Mouse (Mus musculus) limb, embryonic 10.5 days (tissue): ENCODE measurements around the gene Arhgap27. TPM values are rescaled to one million over a fixed set of nuclear protein-coding genes. Genes with fewer than 3 reads are reported as not detected.

Experiments used
- DNase-seq: peaks from one replicate; pipeline ENCODE4 v3.0.0-alpha.2; 2017; ENCODE audit warnings: low spot score
- H3K27ac ChIP-seq: fragments of 300-500 bp; sonication (generic); 2 replicates; pipeline ENCODE4 v1.5.1; 2016; ENCODE audit warnings: mild to moderate bottlenecking
- H3K27me3 ChIP-seq: fragments of 300-500 bp; sonication (generic); 2 replicates; pipeline ENCODE4 v1.6.1; 2016; ENCODE audit warnings: low read depth, mild to moderate bottlenecking; ENCODE audit not compliant: poor library complexity, severe bottlenecking
- H3K36me3 ChIP-seq: fragments of 300-500 bp; sonication (generic); 2 replicates; pipeline ENCODE4 v1.6.1; 2016; ENCODE audit warnings: mild to moderate bottlenecking, moderate library complexity
- H3K4me1 ChIP-seq: fragments of 300-500 bp; sonication (generic); 2 replicates; pipeline ENCODE4 v1.6.1; 2016
- H3K4me3 ChIP-seq: fragments of 300-500 bp; sonication (generic); 2 replicates; pipeline ENCODE4 v1.5.1; 2016; ENCODE audit warnings: mild to moderate bottlenecking, moderate library complexity
- H3K9me3 ChIP-seq: fragments of 300-500 bp; sonication (generic); replicated peaks from 2 replicates; pipeline ENCODE4 v1.6.1; 2016; ENCODE audit warnings: mild to moderate bottlenecking
- WGBS: fragments of 180-500 bp; shearing (Covaris S2); methylation state at CpG from one replicate; pipeline ENCODE4 v1.1.7; 2016; 5-methylcytosine and 5-hydroxymethylcytosine counted together
- polyA plus RNA-seq: library from polyadenylated mRNA; unstranded; fragments of >200 nt; fragmentation: Nextera tagmentation; extraction: Ambion mirVana; gene quantifications from 2 replicates; pipeline ENCODE4 v1.2.1, GENCODE M21; 2016

Gene Arhgap27
- polyA plus RNA-seq, 1 experiment from 2014 or later = 8.2 TPM

- H3K36me3 ChIP-seq = peaks cover 40% of the 10 kb centered on the region
- no peaks in the 10 kb centered on the region for H3K9me3 ChIP-seq
- WGBS = 92% methylated on average over 4 of the region's 4 CpGs
- H3K27me3 ChIP-seq = no peaks in the 10 kb centered on the region
- no peak for DNase-seq
- no peak overlapping the region for H3K27ac ChIP-seq
- H3K4me3 ChIP-seq = no peak overlapping the region
- peaks cover 2% of the 10 kb centered on the region for H3K4me1 ChIP-seq
These were observed 36.5 kb upstream of the Arhgap27 start for GRCm38 (mm10) chr11:103399986-103400385.

GRCm38 (mm10) chr11:103399050-103399449 lies 35.6 kb upstream of the Arhgap27 start:
- no peak overlapping the region for H3K27ac ChIP-seq
- DNase-seq = no peak
- peaks cover 4% of the 10 kb centered on the region for H3K4me1 ChIP-seq
- peaks cover 47% of the 10 kb centered on the region for H3K36me3 ChIP-seq
- H3K9me3 ChIP-seq = no peaks in the 10 kb centered on the region
- 95% methylated on average over 3 of the region's 3 CpGs for WGBS
- H3K4me3 ChIP-seq = no peak overlapping the region
- H3K27me3 ChIP-seq = no peaks in the 10 kb centered on the region

DNA sequence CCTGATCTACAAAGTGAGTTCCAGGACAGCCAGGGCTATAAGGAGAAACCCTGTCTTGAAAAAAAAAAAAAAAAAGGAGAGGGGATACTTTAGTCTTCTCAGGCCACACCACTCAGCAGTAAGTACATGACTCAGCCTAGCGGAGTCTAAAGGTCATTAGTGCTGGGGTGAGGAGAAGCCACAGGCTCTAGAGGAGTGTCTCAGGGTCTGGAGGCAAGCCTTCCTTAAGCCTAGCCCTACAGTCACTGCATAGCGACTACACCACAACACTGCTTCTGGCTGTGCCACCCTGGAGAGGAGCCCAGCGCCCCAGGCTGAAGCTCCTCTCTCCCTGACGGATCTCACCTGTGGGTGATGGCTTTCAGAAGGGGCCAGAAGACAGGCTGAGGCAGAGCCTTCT lies 33.2 kb upstream of the Arhgap27 start:
- Histone ChIP-seq H3K4me3 (no peak overlapping the region), H3K36me3 (peaks cover 54% of the 10 kb centered on the region), H3K27me3 (no peaks in the 10 kb centered on the region), H3K4me1 (peaks cover 4% of the 10 kb centered on the region), H3K9me3 (no peaks in the 10 kb centered on the region), H3K27ac (no peak overlapping the region)
- DNase-seq = no peak
- WGBS = 96% methylated on average over 4 of the region's 4 CpGs

DNA sequence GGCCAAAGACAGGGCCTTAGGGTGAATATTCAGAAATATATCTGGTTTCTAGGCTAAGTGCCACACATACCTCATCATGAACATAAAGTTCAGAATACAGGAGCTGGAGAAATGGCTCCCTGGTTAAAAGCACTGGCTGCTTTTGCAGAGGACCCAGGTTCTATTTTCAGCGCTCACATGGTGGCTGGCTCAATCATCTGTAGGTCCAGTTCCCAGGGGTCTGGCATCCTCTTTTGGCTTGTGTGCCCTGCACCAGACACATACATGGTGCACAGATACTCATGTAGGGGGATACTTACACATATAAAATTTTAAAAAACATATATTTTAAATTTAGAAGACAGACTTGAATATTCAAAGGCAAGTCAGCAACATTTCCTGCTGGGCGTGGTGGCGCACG lies 32.7 kb upstream of the Arhgap27 start:
- H3K36me3 ChIP-seq = peaks cover 53% of the 10 kb centered on the region
- H3K27me3 ChIP-seq = no peaks in the 10 kb centered on the region

GRCm38 (mm10) chr11:103394604-103395003 lies 31.1 kb upstream of the Arhgap27 start:
- Histone ChIP-seq H3K4me1 (peaks cover 4% of the 10 kb centered on the region), H3K27ac (no peak overlapping the region), H3K9me3 (no peaks in the 10 kb centered on the region), H3K27me3 (no peaks in the 10 kb centered on the region), H3K4me3 (no peak overlapping the region), H3K36me3 (peaks cover 61% of the 10 kb centered on the region)
- no peak for DNase-seq
- 82% methylated on average over 7 of the region's 7 CpGs for WGBS

More for the DNA sequence above, 32.7 kb upstream of the Arhgap27 start:
- peaks cover 4% of the 10 kb centered on the region for H3K4me1 ChIP-seq
- no peaks in the 10 kb centered on the region for H3K9me3 ChIP-seq
- DNase-seq = no peak
- H3K27ac ChIP-seq = no peak overlapping the region
- 99% methylated on average over 4 of the region's 4 CpGs for WGBS
- H3K4me3 ChIP-seq = no peak overlapping the region

- 93% methylated on average over 7 of the region's 7 CpGs for WGBS
- peaks cover 66% of the 10 kb centered on the region for H3K36me3 ChIP-seq
- H3K9me3 ChIP-seq = no peaks in the 10 kb centered on the region
- no peak for DNase-seq
- no peak overlapping the region for H3K4me3 ChIP-seq
- no peak overlapping the region for H3K27ac ChIP-seq
- no peaks in the 10 kb centered on the region for H3K27me3 ChIP-seq
- peaks cover 4% of the 10 kb centered on the region for H3K4me1 ChIP-seq
These were observed 30.5 kb upstream of the Arhgap27 start for GRCm38 (mm10) chr11:103394025-103394424.

DNA sequence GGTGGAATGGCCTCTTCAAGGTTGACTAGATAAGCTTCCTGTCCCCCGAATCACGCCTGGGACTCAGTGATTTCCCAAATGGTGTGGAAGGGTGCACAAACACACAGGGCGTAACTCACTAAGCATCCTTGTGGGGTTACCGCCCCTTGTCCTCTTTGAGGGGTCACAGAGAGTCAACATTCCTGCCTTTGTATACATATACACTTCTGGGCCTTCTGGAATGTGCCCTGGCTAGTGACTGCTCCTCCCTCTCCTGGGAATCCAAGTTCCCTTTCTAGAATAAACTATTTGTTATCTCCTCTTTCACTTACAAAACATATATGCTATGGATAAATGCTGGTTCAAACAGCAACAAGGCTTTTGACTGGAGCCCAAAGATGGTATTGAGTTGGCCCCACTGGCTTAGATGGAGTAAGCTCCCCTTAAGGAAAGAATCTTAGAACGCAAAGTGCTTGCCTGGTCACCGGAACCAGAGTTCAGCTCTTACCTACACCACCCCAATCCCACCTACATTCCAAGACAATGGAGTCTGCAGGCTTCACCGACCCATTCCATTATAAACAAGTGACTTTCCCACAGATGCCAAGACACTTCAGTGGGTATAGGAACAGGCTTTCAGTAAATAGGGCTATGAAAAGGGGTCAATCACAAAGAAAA lies 24.5 kb upstream of the Arhgap27 start:
- H3K9me3 ChIP-seq = no peaks in the 10 kb centered on the region
- H3K27me3 ChIP-seq = no peaks in the 10 kb centered on the region
- DNase-seq = no peak
- peaks cover 44% of the 10 kb centered on the region for H3K36me3 ChIP-seq
- WGBS = 88% methylated on average over 7 of the region's 7 CpGs
- no peak overlapping the region for H3K27ac ChIP-seq
- peaks cover 3% of the 10 kb centered on the region; the same call in 1 of the 2 replicates for H3K4me1 ChIP-seq
- H3K4me3 ChIP-seq = no peak overlapping the region

- peaks cover 3% of the 10 kb centered on the region; the same call in 1 of the 2 replicates for H3K4me1 ChIP-seq
- no peak overlapping the region for H3K4me3 ChIP-seq
- WGBS = 94% methylated on average over 9 of the region's 9 CpGs
- no peaks in the 10 kb centered on the region for H3K9me3 ChIP-seq
- H3K36me3 ChIP-seq = peaks cover 34% of the 10 kb centered on the region
- H3K27me3 ChIP-seq = no peaks in the 10 kb centered on the region
- DNase-seq = no peak
- H3K27ac ChIP-seq = no peak overlapping the region
These were observed 23.3 kb upstream of the Arhgap27 start for GRCm38 (mm10) chr11:103386827-103387226.

GRCm38 (mm10) chr11:103381956-103382613 lies 18.6 kb upstream of the Arhgap27 start:
- DNase-seq = no peak
- Histone ChIP-seq H3K4me1 (peaks cover 3% of the 10 kb centered on the region; the same call in 1 of the 2 replicates), H3K4me3 (no peak overlapping the region), H3K27me3 (no peaks in the 10 kb centered on the region), H3K36me3 (peaks cover 47% of the 10 kb centered on the region), H3K9me3 (no peaks in the 10 kb centered on the region), H3K27ac (no peak overlapping the region)
- 76% methylated on average over 5 of the region's 5 CpGs for WGBS

GRCm38 (mm10) chr11:103381505-103381904 lies 18.0 kb upstream of the Arhgap27 start:
- 94% methylated on average over 7 of the region's 7 CpGs for WGBS
- Histone ChIP-seq H3K27me3 (no peaks in the 10 kb centered on the region), H3K27ac (no peak overlapping the region), H3K9me3 (no peaks in the 10 kb centered on the region), H3K36me3 (peaks cover 47% of the 10 kb centered on the region), H3K4me1 (peaks cover 3% of the 10 kb centered on the region; the same call in 1 of the 2 replicates), H3K4me3 (no peak overlapping the region)
- no peak for DNase-seq

DNA sequence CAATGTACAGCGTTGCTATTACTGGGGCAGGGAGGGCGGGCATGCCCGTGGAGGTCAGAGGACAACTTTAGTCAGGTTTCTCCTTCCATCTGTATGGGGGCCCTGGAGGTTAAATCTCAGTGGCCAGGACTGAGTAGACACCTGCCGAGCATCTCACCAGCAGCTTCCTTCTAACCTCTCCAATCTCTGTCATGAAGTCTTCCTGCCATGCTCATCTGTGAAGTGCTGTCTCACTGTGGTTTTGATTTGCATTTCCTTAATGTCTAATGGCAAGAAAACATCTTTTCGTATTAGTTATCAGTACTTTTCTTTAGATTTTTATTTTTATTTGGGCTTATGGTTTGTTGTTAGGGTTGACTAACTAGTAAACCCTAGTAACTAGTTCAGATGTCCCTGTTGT lies 17.0 kb upstream of the Arhgap27 start:
- Histone ChIP-seq H3K27me3 (no peaks in the 10 kb centered on the region), H3K4me3 (no peak overlapping the region), H3K36me3 (peaks cover 48% of the 10 kb centered on the region), H3K4me1 (peaks cover 3% of the 10 kb centered on the region; the same call in 1 of the 2 replicates), H3K27ac (no peak overlapping the region), H3K9me3 (no peaks in the 10 kb centered on the region)
- DNase-seq = no peak
- WGBS = 91% methylated on average over 5 of the region's 5 CpGs

- Histone ChIP-seq H3K36me3 (peaks cover 58% of the 10 kb centered on the region), H3K27me3 (no peaks in the 10 kb centered on the region), H3K4me1 (peaks cover 2% of the 10 kb centered on the region; the same call in 1 of the 2 replicates), H3K4me3 (no peak overlapping the region), H3K27ac (no peak overlapping the region), H3K9me3 (no peaks in the 10 kb centered on the region)
- 92% methylated on average over 6 of the region's 6 CpGs for WGBS
- DNase-seq = no peak
These were observed 14.8 kb upstream of the Arhgap27 start for GRCm38 (mm10) chr11:103378341-103378740.

DNA sequence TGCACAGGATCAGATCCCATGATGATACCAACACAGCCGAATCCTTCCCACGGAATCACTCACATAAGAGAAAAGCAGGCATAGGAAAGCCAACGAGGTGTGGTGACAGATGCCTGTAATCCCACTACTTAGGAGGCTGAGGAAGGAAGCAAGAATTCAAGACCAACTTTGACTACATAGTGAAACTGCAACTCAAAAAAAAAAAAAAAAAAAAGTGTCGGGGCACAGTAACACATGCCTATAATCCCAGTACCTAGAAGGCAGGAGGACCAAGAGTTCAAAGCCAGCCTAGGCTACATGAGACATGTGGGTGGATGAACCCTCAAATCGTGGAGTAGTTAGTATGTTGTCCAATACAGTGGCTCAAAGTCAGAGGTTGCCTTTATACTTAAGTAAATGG lies 12.3 kb upstream of the Arhgap27 start:
- Histone ChIP-seq H3K4me1 (no peaks in the 10 kb centered on the region), H3K27ac (no peak overlapping the region), H3K9me3 (no peaks in the 10 kb centered on the region), H3K36me3 (peaks cover 65% of the 10 kb centered on the region), H3K27me3 (no peaks in the 10 kb centered on the region), H3K4me3 (no peak overlapping the region)
- DNase-seq = no peak
- 89% methylated on average over 5 of the region's 5 CpGs for WGBS
